Mouse (Mus musculus) heart, embryonic 11.5 days (tissue): ENCODE results near the gene Myt1l. TPM values are rescaled to one million over a fixed set of nuclear protein-coding genes. Genes with fewer than 3 reads are reported as not detected.

ENCODE experiments used
- ATAC-seq: fragments of 200-750 bp; cut with Nextera tagmentation; replicated peaks from 2 replicates; pipeline ENCODE4 v1.8.0; 2017; ENCODE audit warnings: moderate library complexity; ENCODE audit not compliant: insufficient number of reproducible peaks, low FRiP score, low TSS enrichment
- H3K27ac ChIP-seq: fragments of 300-500 bp; sonication (generic); 2 replicates; pipeline ENCODE4 v1.5.1; 2014; ENCODE audit warnings: mild to moderate bottlenecking, low read depth, low read length
- H3K27me3 ChIP-seq: fragments of 300-500 bp; sonication (generic); 2 replicates; pipeline ENCODE4 v1.6.1; 2014; ENCODE audit warnings: mild to moderate bottlenecking, low read length, mixed read lengths; ENCODE audit not compliant: control insufficient read depth, insufficient read depth
- H3K36me3 ChIP-seq: fragments of 300-500 bp; sonication (generic); 2 replicates; pipeline ENCODE4 v1.6.1; 2014; ENCODE audit warnings: mild to moderate bottlenecking, low read length, moderate library complexity, mixed read lengths; ENCODE audit not compliant: control insufficient read depth, insufficient read depth
- H3K4me1 ChIP-seq: fragments of 300-500 bp; sonication (generic); 2 replicates; pipeline ENCODE4 v1.6.1; 2014; ENCODE audit warnings: low read length; ENCODE audit not compliant: control insufficient read depth, insufficient read depth
- H3K4me2 ChIP-seq: fragments of 300-500 bp; sonication (generic); 2 replicates; pipeline ENCODE4 v1.6.1; 2014; ENCODE audit warnings: mild to moderate bottlenecking, moderate library complexity
- H3K4me3 ChIP-seq: fragments of 300-500 bp; sonication (generic); 2 replicates; pipeline ENCODE4 v1.5.1; 2014; ENCODE audit warnings: low read depth, low read length
- H3K9ac ChIP-seq: fragments of 300-500 bp; sonication (generic); 2 replicates; pipeline ENCODE4 v1.6.1; 2014; ENCODE audit warnings: mild to moderate bottlenecking, low read depth, low read length, moderate library complexity
- H3K9me3 ChIP-seq: fragments of 300-500 bp; sonication (generic); replicated peaks from 2 replicates; pipeline ENCODE4 v1.6.1; 2016; ENCODE audit warnings: low read length; ENCODE audit not compliant: control insufficient read depth
- WGBS: fragments of 180-500 bp; shearing (Covaris S2); extraction: QIAGEN DNeasy Blood & Tissue Kit; methylation state at CpG from one replicate; pipeline ENCODE4 v1.1.7; 2014; ENCODE audit not compliant: insufficient replicate concordance; 5-methylcytosine and 5-hydroxymethylcytosine counted together
- polyA plus RNA-seq: library from polyadenylated mRNA; unstranded; fragments of >200 nt; fragmentation: Nextera tagmentation; extraction: Ambion mirVana; gene quantifications from 2 replicates; pipeline ENCODE4 v1.2.1, GENCODE M21; 2014

Myt1l gene
- polyA plus RNA-seq, 1 experiment from 2014 or later: 1.1 TPM

- Histone ChIP-seq H3K36me3 (no peaks in the 10 kb centered on the region), H3K4me2 (no peak overlapping the region), H3K4me3 (no peak overlapping the region), H3K9me3 (no peaks in the 10 kb centered on the region), H3K4me1 (no peaks in the 10 kb centered on the region), H3K27me3 (no peaks in the 10 kb centered on the region), H3K9ac (no peak overlapping the region), H3K27ac (no peak overlapping the region)
- ATAC-seq: no peak
- 51% methylated on average over 6 of the region's 6 CpGs for whole genome bisulfite sequencing
Measured at GRCm38 (mm10) chr12:29599916-29600315, 71.7 kb downstream of the Myt1l start.

GRCm38 (mm10) chr12:29601223-29601622 is 73.0 kb downstream of the Myt1l start:
- H3K36me3 ChIP-seq: no peaks in the 10 kb centered on the region
- ATAC-seq: no peak
- H3K4me2 ChIP-seq: no peak overlapping the region
- no peak overlapping the region for H3K4me3 ChIP-seq
- WGBS: 80% methylated on average over 6 of the region's 6 CpGs
- H3K9me3 ChIP-seq: no peaks in the 10 kb centered on the region
- no peak overlapping the region for H3K27ac ChIP-seq
- H3K9ac ChIP-seq: no peak overlapping the region
- no peaks in the 10 kb centered on the region for H3K4me1 ChIP-seq
- no peaks in the 10 kb centered on the region for H3K27me3 ChIP-seq

GRCm38 (mm10) chr12:29604659-29605058 is 76.5 kb downstream of the Myt1l start:
- Histone ChIP-seq H3K36me3 (no peaks in the 10 kb centered on the region), H3K4me1 (no peaks in the 10 kb centered on the region), H3K4me3 (no peak overlapping the region), H3K27me3 (no peaks in the 10 kb centered on the region), H3K9me3 (no peaks in the 10 kb centered on the region), H3K27ac (no peak overlapping the region), H3K9ac (no peak overlapping the region), H3K4me2 (no peak overlapping the region)
- 79% methylated on average over 7 of the region's 7 CpGs for WGBS
- ATAC-seq: no peak

- Histone ChIP-seq H3K4me3 (no peak overlapping the region), H3K9ac (no peak overlapping the region), H3K9me3 (no peaks in the 10 kb centered on the region), H3K36me3 (no peaks in the 10 kb centered on the region), H3K4me2 (no peak overlapping the region), H3K27ac (no peak overlapping the region), H3K4me1 (no peaks in the 10 kb centered on the region), H3K27me3 (no peaks in the 10 kb centered on the region)
- 88% methylated on average over 5 of the region's 5 CpGs for WGBS
- no peak for ATAC-seq
Measured at GRCm38 (mm10) chr12:29605124-29605523, 76.9 kb downstream of the Myt1l start.

- no peaks in the 10 kb centered on the region for H3K9me3 ChIP-seq
- H3K27me3 ChIP-seq: no peaks in the 10 kb centered on the region
- H3K27ac ChIP-seq: no peak overlapping the region
- no peak overlapping the region for H3K9ac ChIP-seq
- H3K4me3 ChIP-seq: no peak overlapping the region
- H3K4me2 ChIP-seq: no peak overlapping the region
- H3K36me3 ChIP-seq: no peaks in the 10 kb centered on the region
- ATAC-seq: no peak
- no peaks in the 10 kb centered on the region for H3K4me1 ChIP-seq
- WGBS: 77% methylated on average over 6 of the region's 6 CpGs
Measured at GRCm38 (mm10) chr12:29606221-29606620, 78.0 kb downstream of the Myt1l start.

- no peaks in the 10 kb centered on the region for H3K4me1 ChIP-seq
- H3K4me2 ChIP-seq: no peak overlapping the region
- no peak overlapping the region for H3K9ac ChIP-seq
- no peaks in the 10 kb centered on the region for H3K27me3 ChIP-seq
- H3K27ac ChIP-seq: no peak overlapping the region
- no peaks in the 10 kb centered on the region for H3K36me3 ChIP-seq
- H3K9me3 ChIP-seq: no peaks in the 10 kb centered on the region
- no peak for ATAC-seq
- no peak overlapping the region for H3K4me3 ChIP-seq
Measured at GRCm38 (mm10) chr12:29617746-29618145, 89.6 kb downstream of the Myt1l start.

- Histone ChIP-seq H3K27me3 (no peaks in the 10 kb centered on the region), H3K4me3 (no peak overlapping the region), H3K9ac (no peak overlapping the region), H3K27ac (no peak overlapping the region), H3K36me3 (no peaks in the 10 kb centered on the region), H3K4me2 (no peak overlapping the region), H3K4me1 (no peaks in the 10 kb centered on the region), H3K9me3 (no peaks in the 10 kb centered on the region)
- no peak for ATAC-seq
- 72% methylated on average over 5 of the region's 5 CpGs for WGBS
Measured at GRCm38 (mm10) chr12:29621530-29621929, 93.3 kb downstream of the Myt1l start.

- no peak for ATAC-seq
- H3K4me1 ChIP-seq: no peaks in the 10 kb centered on the region
Measured at GRCm38 (mm10) chr12:29627956-29628750, 100.0 kb downstream of the Myt1l start.

GRCm38 (mm10) chr12:29629875-29630538 is 101.8 kb downstream of the Myt1l start:
- no peak overlapping the region for H3K27ac ChIP-seq
- H3K27me3 ChIP-seq: no peaks in the 10 kb centered on the region
- H3K4me3 ChIP-seq: no peak overlapping the region
- H3K36me3 ChIP-seq: no peaks in the 10 kb centered on the region
- no peaks in the 10 kb centered on the region for H3K4me1 ChIP-seq
- ATAC-seq: no peak
- H3K4me2 ChIP-seq: no peak overlapping the region
- H3K9ac ChIP-seq: no peak overlapping the region
- no peaks in the 10 kb centered on the region for H3K9me3 ChIP-seq
- 66% methylated on average over 10 of the region's 10 CpGs for WGBS

More at GRCm38 (mm10) chr12:29627956-29628750, 100.0 kb downstream of the Myt1l start:
- H3K9ac ChIP-seq: no peak overlapping the region
- 65% methylated on average over 15 of the region's 15 CpGs for WGBS
- H3K36me3 ChIP-seq: no peaks in the 10 kb centered on the region
- H3K4me2 ChIP-seq: no peak overlapping the region
- H3K4me3 ChIP-seq: no peak overlapping the region
- H3K9me3 ChIP-seq: no peaks in the 10 kb centered on the region
- no peaks in the 10 kb centered on the region for H3K27me3 ChIP-seq
- H3K27ac ChIP-seq: no peak overlapping the region
